Mouse (Mus musculus) lung, postnatal 14 days (tissue): ENCODE results near the gene Mex3b.

Experiments used
- DNase-seq: peaks from one replicate; pipeline ENCODE4 v3.0.0; 2021

The Mex3b gene

DNA sequence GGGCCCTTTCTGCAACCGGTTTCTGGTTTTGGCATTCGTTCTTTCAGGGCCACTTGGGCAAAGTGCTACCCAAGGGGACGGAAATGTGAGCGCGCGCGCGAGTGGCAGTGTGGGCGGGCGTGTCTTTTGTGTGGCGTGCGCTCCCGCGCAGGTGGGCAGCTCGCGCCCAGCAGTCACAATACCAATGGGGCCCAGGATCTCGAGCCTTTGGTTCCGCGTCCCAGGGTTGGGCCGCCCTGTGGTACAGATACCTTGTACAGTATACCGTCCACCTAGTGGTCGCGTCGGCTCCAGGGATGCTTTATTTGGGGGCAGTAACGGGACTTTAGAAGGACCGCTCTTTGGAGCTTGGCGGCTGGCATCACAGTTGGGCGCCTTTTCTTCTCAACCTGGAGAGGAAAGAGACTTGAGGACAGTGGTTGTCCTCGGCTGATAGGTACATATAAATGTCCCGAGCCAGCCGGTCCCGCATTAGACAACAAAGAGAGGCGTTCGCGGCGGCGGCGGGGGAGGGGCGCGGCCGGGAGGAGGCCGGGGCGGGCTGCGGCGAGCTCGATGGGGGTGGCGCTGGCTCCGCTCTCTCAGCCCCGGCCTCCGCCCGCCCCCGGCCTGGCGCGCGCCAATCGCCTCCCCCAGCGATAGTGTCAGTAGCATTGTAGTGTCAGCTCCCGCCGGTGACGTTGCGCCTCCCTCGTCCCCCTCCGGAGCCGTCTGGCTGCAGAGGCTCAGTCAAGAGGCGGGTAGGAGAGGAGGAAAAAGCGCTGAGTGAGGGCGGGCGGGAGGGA is 455 bp upstream of the Mex3b start:
- peak; percentile 95 for DNase-seq

DNA sequence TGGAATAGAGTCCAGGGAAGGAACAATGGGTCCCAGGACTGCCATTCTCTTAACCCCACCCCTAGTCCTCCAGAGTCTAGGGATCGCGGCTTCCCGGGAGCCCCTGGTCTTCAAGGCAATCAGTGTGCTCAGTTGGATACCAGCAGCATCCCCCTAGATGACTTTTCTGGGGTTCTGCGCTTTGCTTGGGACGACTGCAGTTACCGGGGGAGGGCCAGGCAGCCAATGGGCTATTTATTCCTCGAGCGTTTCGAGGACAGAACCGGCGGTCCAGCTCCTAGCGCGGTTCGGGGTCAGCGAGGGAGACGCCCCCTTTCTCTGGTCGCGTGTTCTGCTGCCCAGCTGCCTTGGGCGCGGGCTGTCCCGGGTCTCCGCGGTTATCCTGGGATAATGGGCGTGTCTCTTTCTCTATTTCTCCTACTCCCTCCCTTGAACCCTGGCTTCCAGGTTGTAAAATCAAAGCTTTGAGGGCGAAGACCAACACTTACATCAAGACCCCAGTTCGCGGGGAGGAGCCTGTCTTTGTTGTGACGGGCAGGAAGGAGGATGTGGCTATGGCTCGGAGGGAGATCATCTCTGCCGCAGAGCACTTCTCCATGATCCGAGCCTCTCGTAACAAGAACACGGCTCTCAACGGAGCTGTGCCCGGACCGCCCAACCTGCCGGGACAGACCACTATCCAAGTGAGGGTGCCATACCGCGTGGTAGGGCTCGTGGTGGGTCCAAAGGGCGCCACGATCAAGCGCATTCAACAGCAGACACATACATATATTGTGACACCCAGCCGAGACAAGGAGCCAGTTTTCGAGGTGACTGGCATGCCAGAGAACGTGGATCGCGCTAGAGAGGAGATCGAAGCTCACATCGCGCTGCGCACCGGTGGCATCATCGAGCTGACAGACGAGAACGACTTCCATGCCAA is 1.4 kb downstream of the Mex3b start:
- DNase-seq, result peak; percentile 36

DNA sequence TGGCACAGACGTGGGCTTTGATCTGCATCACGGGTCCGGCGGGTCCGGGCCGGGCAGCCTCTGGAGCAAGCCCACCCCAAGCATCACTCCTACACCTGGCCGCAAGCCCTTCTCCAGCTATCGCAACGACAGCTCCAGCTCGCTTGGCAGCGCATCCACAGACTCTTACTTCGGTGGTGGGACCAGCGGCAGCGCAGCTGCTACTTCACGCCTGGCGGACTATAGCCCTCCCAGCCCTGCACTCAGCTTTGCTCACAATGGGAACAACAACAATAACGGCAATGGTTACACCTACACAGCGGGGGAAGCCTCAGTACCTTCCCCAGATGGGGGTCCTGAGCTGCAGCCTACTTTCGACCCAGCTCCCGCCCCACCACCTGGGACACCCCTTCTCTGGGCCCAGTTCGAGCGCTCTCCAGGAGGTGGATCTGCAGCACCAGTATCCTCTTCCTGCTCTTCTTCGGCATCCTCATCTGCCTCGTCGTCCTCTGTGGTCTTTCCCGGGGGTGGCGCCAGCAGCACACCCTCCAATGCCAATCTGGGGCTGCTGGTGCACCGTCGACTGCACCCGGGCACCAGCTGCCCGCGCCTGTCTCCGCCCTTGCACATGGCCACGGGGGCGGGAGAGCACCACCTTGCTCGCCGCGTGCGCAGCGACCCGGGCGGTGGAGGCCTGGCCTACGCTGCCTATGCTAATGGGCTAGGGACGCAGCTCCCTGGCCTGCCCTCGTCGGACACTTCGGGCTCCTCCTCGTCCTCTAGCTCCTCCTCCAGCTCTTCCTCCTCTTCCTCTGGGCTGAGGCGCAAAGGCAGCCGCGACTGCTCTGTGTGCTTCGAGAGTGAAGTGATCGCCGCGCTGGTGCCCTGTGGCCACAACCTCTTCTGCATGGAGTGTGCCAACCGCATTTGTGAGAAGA is 2.4 kb downstream of the Mex3b start:
- DNase-seq, result peak; percentile 42

DNA sequence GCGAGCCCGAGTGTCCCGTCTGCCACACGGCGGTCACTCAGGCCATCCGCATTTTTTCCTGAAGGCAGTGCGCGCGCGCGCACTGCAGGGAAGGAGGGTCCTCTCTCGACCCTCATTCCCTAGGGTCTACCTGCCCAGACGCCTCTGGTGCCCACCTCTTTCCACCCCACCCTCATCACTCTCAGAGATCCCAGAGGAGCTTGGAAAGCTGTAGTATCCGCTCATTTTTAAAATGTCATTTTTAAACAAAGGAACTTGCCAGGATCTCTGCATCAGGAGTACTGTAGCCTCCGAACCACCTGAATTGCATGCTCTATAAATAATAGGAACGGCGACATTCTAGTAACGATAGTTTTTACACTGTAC is 3.0 kb downstream of the Mex3b start:
- no peak for DNase-seq

DNA sequence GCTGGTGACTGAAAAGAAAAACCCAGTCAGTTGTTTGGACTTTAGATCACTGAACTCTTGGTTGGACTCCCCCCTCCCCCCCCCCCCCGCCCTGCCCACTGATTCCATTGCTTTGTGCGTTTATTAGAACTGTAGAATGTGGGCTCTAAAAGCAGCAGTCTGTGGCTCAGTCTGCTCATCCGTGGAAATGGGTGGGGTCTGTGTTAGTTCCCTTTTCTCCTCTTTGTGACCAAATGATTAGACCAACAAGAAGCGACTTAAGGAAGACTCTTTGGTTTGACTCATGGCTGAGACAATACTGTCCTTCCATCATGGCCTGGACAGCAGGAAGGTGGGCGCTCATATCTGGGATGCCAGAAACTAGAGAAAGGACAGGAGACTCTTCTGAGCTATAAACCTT is 9.4 kb downstream of the Mex3b start:
- DNase-seq, result no peak

DNA sequence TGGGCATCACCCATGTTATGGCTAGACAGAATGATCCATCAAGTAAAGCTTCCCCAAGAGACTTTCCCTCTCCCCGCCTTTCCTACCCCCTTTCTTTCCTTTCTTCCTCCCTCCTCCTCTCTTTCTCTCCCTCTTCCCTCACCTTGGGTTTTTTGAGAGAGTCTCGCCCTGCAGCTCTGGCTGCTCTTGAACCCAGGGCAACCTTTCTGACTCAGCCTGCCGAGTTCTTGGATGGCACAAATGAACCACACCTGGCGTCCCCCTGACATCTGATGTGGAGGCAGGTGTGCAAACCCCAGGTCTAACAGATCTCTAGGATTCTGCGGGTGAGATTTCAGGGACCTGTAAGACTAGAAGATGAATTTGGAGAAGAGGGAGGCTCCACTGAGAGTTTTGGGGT is 12.9 kb downstream of the Mex3b start:
- DNase-seq, result no peak

DNA sequence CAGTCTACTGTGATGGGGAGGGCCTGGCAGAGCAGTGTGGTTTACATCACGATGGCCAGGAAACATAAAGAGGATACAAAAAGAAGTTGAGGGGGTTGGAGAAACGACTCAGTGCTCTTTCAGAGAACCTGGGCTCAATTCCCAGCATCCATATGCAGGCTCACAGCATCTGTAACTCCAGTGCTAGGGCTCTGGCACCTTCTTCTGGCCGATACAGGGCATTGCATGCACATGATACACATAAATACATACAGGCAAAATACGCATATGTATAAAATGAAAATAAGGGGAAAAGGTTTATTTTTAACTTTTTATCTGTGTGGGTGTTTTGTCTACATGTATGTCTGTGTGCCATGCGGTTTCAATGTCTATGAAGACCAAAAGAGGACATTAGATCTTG is 13.6 kb downstream of the Mex3b start:
- no peak for DNase-seq

DNA sequence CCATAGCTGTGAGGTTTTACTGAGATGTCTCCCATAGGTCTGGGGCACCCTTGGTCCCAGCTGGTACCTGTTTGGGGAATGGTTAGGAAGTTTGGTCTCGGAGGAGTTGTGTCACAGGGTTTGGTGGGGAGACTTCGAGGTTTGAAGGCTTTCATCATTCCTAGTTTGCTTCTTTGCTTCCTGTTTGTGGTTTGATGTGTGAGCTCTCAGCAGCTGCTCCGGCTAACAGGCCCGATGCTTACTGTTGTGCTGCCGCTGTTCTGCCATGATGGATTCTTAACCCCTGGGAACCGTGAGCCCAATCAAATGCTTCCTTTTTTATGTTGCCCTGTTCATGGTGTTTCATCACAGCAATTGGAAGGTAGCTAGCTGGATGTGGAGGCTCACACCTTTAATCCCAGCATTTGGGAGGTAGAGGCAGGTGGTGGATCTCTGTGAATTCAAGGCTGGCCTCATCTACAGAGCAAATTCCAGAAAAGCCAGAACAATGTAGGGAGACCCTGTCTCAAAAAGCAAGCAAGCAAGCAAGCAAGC is 23.3 kb downstream of the Mex3b start:
- DNase-seq, result no peak

DNA sequence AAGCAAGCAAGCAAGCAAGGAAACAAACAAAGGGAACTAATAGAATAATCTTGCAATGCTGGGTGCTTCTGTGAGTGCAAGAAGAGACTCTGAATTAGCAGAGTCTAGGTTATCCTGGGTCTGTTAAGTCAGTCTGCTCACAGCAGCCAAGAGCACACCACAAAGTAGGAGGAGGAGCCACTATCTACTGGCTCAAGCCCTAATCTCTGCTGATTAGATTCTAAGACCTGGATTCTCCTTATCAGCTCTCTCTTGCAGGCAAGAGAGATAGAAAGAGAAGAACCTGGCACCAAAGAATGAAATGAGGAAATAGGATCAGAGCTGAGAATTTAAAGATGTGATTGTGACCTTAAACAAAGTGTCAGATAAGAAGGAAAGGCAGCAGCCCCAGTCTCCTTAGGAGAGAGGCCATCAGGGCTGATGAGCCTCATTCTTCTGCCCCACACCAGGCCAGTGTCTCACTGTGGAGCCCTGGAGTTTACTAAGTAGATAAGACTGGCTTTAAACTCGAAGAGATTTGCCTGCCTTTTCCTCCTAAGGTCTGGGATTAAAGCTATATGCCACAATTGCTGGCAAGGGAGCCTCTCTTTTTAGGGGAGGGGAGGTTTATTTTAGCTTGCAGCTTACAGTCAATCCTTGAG is 23.9 kb downstream of the Mex3b start:
- no peak for DNase-seq

DNA sequence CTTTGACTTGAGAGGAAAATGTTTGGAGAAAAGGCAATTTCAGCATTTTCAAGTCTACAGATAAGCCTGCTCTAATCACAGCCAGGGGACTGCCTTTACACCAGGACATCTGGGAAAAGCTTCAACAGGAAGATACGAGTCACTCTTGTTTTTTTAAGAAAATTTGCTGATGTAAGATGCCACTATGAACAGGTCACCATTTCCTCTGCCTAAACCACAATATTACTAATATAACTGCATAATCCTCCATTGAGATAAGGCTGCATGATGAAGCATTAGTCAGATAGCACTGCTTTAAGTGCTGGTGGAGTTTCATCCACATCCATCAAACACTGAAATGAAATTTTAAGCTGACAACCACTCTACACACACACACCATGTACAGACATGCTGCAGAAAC is 27.2 kb downstream of the Mex3b start:
- no peak for DNase-seq

DNA sequence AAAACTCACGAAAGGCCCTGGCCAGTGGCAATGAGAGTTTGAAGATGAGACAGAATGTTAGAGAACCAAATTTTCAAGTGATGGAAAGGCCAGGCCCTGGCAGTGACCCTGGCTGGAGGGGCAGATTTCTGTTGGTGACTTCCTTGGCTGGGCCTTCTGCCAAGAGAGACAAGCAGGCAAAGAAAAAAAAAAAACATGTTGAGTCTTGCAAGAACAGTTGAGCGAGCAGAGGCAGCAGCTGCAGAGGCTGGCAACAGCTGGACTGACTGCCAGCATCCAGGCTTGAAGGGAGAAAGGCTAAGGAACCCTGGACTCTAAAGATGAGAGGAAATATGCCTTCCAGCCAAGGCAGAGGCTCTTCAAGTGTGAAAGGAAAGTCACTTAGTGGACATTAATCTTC is 28.5 kb downstream of the Mex3b start:
- peak; percentile 3 for DNase-seq

DNA sequence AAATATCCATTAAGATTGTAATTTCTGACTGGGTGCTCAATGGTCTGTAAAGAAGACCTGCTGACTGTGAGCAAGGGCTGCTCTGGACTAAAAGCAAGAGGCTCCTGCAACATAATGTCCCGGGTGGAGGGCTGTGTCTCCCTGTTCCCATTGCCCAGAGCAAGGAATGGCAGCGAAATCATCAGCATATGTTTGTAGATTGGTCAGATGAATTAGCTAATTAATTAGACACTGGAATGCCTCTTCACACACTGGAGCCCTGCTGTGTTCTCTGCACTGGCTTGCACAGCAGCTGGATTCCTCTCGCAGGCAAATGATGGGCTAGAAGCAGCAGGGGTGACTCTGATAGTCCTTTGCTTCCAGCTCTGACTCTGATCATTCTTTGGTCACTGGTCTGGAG is 29.6 kb downstream of the Mex3b start:
- no peak for DNase-seq

DNA sequence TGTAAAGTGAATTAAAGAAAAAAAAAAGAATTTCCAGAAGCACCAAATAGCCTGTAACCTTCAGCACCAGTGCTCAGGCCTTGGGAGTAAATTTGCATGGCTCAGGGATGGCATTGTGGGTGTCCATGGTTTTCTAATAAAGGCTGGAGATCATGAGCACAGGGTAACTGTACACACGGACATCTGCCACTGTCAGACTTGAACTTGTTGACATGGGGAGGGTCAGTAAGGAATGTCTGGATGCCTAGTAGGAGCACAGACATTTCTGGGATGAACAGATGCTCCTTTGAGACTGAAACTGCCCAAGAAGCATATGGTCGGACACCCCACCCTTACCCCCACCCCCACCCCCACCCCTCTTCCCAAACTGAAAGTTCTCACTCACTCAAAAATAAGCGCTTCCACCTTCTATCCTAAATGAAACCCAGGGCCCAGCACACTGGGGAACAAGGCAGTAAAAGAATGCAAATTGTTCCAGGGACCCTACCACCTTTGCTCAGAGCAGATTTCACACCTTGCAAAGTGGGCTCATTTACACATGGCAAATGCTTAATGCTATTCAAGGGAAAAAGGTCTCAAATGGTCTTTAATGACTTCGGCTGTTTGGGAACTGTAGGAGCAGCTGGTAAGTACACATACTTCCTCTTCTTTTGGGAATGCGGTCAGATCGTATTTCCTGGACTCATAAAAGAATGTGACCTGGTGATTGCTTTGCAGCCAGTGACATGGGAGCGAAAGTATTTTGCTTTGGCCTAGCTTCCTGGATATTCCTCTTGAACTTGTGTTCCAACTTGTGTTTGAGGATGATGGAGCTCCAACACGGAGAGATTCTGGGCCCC is 32.5 kb downstream of the Mex3b start:
- no peak for DNase-seq

DNA sequence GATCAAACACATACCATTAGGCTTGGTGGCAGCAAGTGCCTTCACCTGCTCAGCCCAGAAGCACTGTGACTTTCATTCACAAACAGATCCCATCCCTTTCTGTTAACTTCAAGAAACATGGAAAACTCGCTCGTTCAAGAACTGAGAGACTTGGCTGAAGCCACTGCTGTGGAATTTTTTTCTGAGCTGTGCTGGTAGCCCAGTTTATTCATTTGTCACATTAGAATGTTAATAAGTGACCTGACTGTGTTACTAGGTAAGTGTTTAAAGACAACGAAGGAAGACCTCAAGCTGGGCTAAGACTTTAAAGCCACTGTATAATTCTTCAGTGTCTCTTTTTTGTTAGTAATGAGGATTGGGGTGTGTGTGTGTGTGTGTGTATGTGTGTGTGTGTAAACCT is 35.9 kb downstream of the Mex3b start:
- DNase-seq, result no peak

DNA sequence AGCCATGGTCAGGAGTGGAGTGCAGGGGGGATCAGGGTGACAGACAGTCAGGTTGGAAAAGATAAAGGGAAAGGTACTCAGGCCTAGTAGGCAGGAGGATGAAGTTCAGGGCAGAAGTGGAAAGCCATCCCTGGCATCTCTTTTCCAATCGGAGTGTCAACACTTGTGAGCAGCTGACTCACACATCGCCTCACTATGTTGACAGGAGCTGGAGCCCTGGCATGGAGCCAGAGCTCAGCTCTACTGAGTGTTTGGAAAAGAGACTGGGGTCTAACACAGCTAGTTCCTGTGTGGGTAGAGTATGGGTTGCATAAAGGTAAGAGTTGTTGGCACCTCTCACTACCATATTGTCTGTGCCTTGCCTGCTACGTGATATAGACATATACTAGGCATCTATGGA is 38.4 kb downstream of the Mex3b start:
- DNase-seq, result peak; percentile 46

DNA sequence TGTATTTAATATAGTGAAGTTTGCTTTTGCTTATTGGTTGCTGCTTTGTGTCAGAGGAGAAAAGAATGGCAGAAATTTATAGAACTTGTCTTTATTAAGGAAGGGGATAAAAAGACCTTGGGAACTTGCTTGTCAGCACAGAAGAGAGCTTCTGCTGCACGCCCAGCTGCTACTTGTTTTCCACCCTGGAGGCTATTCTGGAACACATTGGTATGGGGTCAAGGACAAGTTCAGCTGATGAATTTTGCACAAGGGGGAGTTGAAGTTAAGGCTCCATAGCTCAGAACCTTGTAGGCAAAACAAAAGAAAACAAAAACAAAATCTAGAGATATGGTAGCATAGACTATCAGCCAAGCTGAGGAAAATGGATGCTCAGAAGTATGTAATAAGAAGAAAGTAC is 39.9 kb downstream of the Mex3b start:
- no peak for DNase-seq

DNA sequence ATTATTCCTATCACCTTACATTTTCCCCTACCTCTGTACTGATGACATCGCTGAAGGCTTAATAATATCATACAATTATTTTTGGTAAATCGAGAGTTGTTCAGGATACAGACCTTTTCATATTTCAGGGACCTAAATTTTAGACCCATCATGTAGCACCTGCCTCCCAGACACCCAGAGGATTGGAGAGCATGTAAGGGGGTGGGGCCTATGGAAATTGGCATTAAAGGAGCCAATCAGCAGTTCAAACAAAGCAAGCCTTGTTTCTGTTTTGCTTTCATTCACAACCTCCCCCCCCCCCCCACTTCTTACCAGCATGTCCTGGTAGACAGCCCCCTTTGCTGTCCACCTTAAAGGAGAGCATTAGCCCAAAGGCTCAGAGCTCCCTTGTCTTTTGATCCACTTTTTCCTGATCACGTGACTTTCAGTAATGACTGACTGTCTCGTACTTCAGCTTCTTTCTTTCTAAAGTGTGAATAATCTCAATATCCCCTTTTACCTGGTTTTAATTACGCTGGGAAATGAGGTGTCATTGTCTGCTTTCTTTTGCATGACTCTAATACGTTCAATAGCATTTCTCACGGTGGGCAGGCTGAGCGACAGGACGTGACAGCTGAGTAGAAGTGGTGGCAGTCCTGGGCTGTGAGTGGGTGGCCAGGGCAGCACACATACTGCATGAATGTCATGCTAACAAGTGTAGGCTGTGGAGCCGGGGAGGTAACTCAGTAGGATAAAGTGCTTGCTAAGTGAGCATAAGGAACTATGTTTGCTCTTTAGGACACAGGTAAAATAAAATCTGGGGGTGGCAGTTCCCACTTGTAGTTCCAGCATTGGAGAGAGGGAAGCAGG is 43.6 kb downstream of the Mex3b start:
- no peak for DNase-seq

DNA sequence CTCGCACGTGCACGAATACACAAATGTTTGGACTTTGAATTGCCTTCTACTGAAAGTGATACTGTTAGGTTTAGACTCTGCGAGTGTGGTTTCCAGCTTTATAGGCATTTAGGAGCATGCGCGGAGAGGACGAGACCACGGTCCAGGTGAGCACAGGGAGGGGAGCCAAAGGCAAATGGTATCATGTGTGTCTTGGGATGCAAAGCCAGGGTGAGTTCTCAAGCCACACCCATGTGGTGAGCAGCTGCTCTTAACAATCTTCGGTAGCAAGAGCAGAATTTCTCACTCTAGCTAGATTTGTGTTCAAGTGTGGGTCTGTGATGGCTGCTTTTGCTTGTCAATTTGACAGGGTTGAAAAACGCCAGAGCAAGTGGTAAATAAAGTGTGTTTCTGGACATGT is 44.4 kb downstream of the Mex3b start:
- DNase-seq, result no peak

DNA sequence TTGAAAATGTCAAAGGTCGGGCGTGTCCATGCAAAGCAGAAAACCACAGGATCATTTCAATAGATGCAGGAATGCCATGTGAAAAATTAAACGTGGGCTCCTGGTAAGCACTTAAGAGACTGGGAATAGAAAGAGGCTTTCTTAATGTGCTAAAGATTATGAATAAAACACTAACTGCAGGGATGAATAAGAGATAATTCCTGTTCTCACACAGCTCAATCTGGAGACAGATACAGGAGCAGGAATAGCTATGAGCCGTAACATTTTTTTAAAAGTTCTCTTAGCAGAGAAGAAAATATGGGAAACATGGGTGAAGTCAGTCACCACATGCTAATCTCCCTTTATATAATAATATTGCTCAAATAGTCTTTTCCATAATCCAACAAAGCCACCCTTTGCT is 47.2 kb downstream of the Mex3b start:
- no peak for DNase-seq
